ENCODE assay signal across 8 mouse cellular contexts in the genomic region with DNA sequence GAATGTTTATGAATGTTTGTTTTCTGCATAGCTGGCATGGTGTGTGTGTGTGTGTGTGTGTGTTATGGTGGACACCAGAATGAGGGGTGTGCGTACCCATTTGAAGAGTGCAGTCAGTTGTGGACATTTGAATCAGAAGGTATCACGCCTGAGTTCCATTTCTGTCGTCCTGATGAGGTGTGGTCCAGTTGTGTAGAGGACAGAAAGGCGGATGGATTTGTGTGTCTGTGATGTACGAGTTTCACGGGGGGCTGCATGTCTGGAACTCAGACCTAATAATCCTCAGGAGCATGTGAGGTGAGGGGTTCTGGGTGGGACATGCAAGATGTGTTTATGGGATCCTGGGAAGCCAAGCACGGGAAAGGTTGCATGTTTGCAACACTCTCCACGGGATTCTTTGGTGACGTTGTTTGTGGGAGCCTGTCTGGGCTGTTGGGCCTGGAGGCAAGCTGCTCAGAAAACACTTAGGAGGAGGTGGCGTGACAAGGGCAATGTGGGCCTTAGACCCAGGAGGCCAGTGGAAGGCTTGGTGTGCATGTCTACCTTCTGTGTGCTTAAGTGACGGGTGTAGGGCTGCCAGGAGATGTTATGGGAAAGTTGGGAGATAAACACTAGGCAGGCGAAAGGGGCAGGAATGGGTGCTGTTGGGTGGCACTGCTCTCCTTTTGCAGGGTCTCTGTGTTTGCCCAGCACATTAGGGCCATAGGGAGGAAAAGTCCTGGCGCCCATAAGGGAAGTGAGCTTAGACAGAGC. TPM values are rescaled to one million over a fixed set of nuclear protein-coding genes. Genes with fewer than 3 reads are reported as not detected.
DNase-seq lines count a peak whose midpoint lies in the region; ATAC-seq and TF ChIP-seq lines count a peak whose summit lies in the region.

No protein-coding gene starts in this region.

- peak overlapping the region; percentile 87 for H3K4me3 ChIP-seq in cerebellum, adult 2 months (replicated peaks; ENCODE audit: insufficient read depth, low read depth, low read length)
- peak overlapping the region; percentile 78 for H3K4me3 ChIP-seq in embryonic facial prominence, embryonic 13.5 days
- peak overlapping the region; percentile 77 for H3K4me3 ChIP-seq in intestine, embryonic 14.5 days (ENCODE audit: low read depth, low read length)

- DNase-seq in cerebellum, adult 2 months: peak; percentile 51 to 52
- no peak for DNase-seq in cerebellum, adult 8-10 months
- peak; percentile 50 for DNase-seq in intestine, embryonic 14.5 days (ENCODE audit: low spot score)
- peak; percentile 28 for DNase-seq in lung, postnatal 14 days
- no peak for DNase-seq in thymus, postnatal 25 days
- no peak for DNase-seq in spleen, adult 18-20 months

- WGBS in cerebellum, adult 2 months: 20% methylated on average over 13 of the region's 13 CpGs
- WGBS in embryonic facial prominence, embryonic 13.5 days: 55% methylated on average over 13 of the region's 13 CpGs
- 61% methylated on average over 13 of the region's 13 CpGs for WGBS in intestine, embryonic 14.5 days

- H3K4me1 ChIP-seq in cerebellum, adult 2 months (ENCODE audit: control insufficient read depth, insufficient read depth, low read length): peaks cover 17% of the 10 kb centered on the region; the same call in 1 of the 2 replicates
- peaks cover 33% of the 10 kb centered on the region for H3K4me1 ChIP-seq in embryonic facial prominence, embryonic 13.5 days
- peaks cover 14% of the 10 kb centered on the region for H3K4me1 ChIP-seq in intestine, embryonic 14.5 days (replicated peaks; ENCODE audit: control insufficient read depth, insufficient read depth, low read length)

- H3K4me2 ChIP-seq in embryonic facial prominence, embryonic 13.5 days: peak overlapping the region; percentile 74
- H3K4me2 ChIP-seq in intestine, embryonic 14.5 days (ENCODE audit: low read length): peak overlapping the region; percentile 67

- peak overlapping the region; percentile 95 for H3K9ac ChIP-seq in embryonic facial prominence, embryonic 13.5 days
- H3K9ac ChIP-seq in intestine, embryonic 14.5 days (ENCODE audit: low read length): 0 out of 2 replicates have a peak overlapping the region, but pooled peaks have one; percentile 94

- no peak for ATAC-seq in embryonic facial prominence, embryonic 13.5 days (ENCODE audit: insufficient number of reproducible peaks, insufficient read depth, low FRiP score, low TSS enrichment, low read depth)
- ATAC-seq in intestine, embryonic 14.5 days (replicated peaks; ENCODE audit: low FRiP score, low TSS enrichment, low read depth): no peak
- ATAC-seq in CD4-positive, CD25-positive, alpha-beta regulatory T cell, adult 4 months: no peak

- H3K9me3 ChIP-seq in embryonic facial prominence, embryonic 13.5 days: no peaks in the 10 kb centered on the region
- no peaks in the 10 kb centered on the region for H3K9me3 ChIP-seq in intestine, embryonic 14.5 days (ENCODE audit: control insufficient read depth, low read length)

- no peaks in the 10 kb centered on the region for H3K27me3 ChIP-seq in cerebellum, adult 2 months (ENCODE audit: control insufficient read depth, insufficient read depth, low read length)
- H3K27me3 ChIP-seq in embryonic facial prominence, embryonic 13.5 days: no peaks in the 10 kb centered on the region
- H3K27me3 ChIP-seq in intestine, embryonic 14.5 days (replicated peaks; ENCODE audit: control insufficient read depth, insufficient read depth, low read length): no peaks in the 10 kb centered on the region

- TF ChIP-seq CTCF in cerebellum, adult 2 months (IDR thresholded peaks at IDR 0.05; ENCODE audit: borderline replicate concordance, insufficient read depth, low read depth, low read length): no peak

- no peak for TF ChIP-seq POLR2A in cerebellum, adult 2 months (IDR thresholded peaks at IDR 0.05; ENCODE audit: borderline replicate concordance, insufficient read depth, low read length)

- H3K36me3 ChIP-seq in embryonic facial prominence, embryonic 13.5 days: peaks cover 6% of the 10 kb centered on the region; the same call in 1 of the 2 replicates
- no peaks in the 10 kb centered on the region for H3K36me3 ChIP-seq in intestine, embryonic 14.5 days (ENCODE audit: control insufficient read depth, insufficient read depth, low read length)

- peak overlapping the region; percentile 99; the same call in 1 of the 2 replicates for H3K27ac ChIP-seq in cerebellum, adult 2 months (ENCODE audit: insufficient read depth, low read length)
- peak overlapping the region; percentile 94 for H3K27ac ChIP-seq in embryonic facial prominence, embryonic 13.5 days
- 0 out of 2 replicates have a peak overlapping the region, but pooled peaks have one; percentile 3 for H3K27ac ChIP-seq in intestine, embryonic 14.5 days (ENCODE audit: low read depth)

RNA-seq across cellular contexts. Expression of a gene that starts 1.3 kb away (rescaled TPM):
- 69.8 and 71.1 TPM in 2 replicates for polyA plus RNA-seq in cerebellum, adult 2 months (2012; rRNA removed)
- polyA plus RNA-seq in embryonic facial prominence, embryonic 13.5 days (2015; fragmentation: Nextera tagmentation; extraction: Ambion mirVana): 3.5 and 4.8 TPM in 2 replicates
- polyA plus RNA-seq in intestine, embryonic 14.5 days (2014; fragmentation: Nextera tagmentation; extraction: Ambion mirVana): 2.8 and 3.3 TPM in 2 replicates
- polyA plus RNA-seq in CD4-positive, CD25-positive, alpha-beta regulatory T cell, adult 4 months (2017; shearing (Covaris generic)): 10 to 100 TPM; 11.2 to 11.8 TPM

RNA-seq across cellular contexts. Expression of a gene that starts 5.3 kb away (rescaled TPM):
- not detected in 2 replicates for polyA plus RNA-seq in cerebellum, adult 2 months (2012; rRNA removed)
- not detected in 2 replicates for polyA plus RNA-seq in embryonic facial prominence, embryonic 13.5 days (2015; fragmentation: Nextera tagmentation; extraction: Ambion mirVana)
- polyA plus RNA-seq in intestine, embryonic 14.5 days (2014; fragmentation: Nextera tagmentation; extraction: Ambion mirVana): not detected in 2 replicates
- polyA plus RNA-seq in CD4-positive, CD25-positive, alpha-beta regulatory T cell, adult 4 months (2017; shearing (Covaris generic)): not detected

RNA-seq across cellular contexts. Expression of a gene that starts 8.6 kb away (rescaled TPM):
- polyA plus RNA-seq in cerebellum, adult 2 months (2012; rRNA removed): 35.3 and 42.3 TPM in 2 replicates
- 27.3 and 31.3 TPM in 2 replicates for polyA plus RNA-seq in embryonic facial prominence, embryonic 13.5 days (2015; fragmentation: Nextera tagmentation; extraction: Ambion mirVana)
- polyA plus RNA-seq in intestine, embryonic 14.5 days (2014; fragmentation: Nextera tagmentation; extraction: Ambion mirVana): 35.2 and 38.7 TPM in 2 replicates
- polyA plus RNA-seq in CD4-positive, CD25-positive, alpha-beta regulatory T cell, adult 4 months (2017; shearing (Covaris generic)): 10 to 100 TPM; 25.6 to 36.0 TPM

RNA-seq across cellular contexts. Expression of a gene that starts 28.7 kb away (rescaled TPM):
- 1.6 and 2.9 TPM in 2 replicates for polyA plus RNA-seq in cerebellum, adult 2 months (2012; rRNA removed)
- polyA plus RNA-seq in embryonic facial prominence, embryonic 13.5 days (2015; fragmentation: Nextera tagmentation; extraction: Ambion mirVana): 5.4 and 5.7 TPM in 2 replicates
- polyA plus RNA-seq in intestine, embryonic 14.5 days (2014; fragmentation: Nextera tagmentation; extraction: Ambion mirVana): 3.5 and 4.4 TPM in 2 replicates
- polyA plus RNA-seq in CD4-positive, CD25-positive, alpha-beta regulatory T cell, adult 4 months (2017; shearing (Covaris generic)): 1 to 10 TPM; 2.9 to 4.5 TPM

RNA-seq across cellular contexts. Expression of a gene that starts 34.6 kb away (rescaled TPM):
- polyA plus RNA-seq in cerebellum, adult 2 months (2012; rRNA removed): 47.0 and 49.4 TPM in 2 replicates
- polyA plus RNA-seq in embryonic facial prominence, embryonic 13.5 days (2015; fragmentation: Nextera tagmentation; extraction: Ambion mirVana): 3.6 TPM in 2 replicates
- 1.1 and 1.4 TPM in 2 replicates for polyA plus RNA-seq in intestine, embryonic 14.5 days (2014; fragmentation: Nextera tagmentation; extraction: Ambion mirVana)
- not detected for polyA plus RNA-seq in CD4-positive, CD25-positive, alpha-beta regulatory T cell, adult 4 months (2017; shearing (Covaris generic))

Comparison
In these comparisons a context has a peak if more than half of its experiments do, and no peak if none do; other contexts are left out.
1. DNase-seq: peak in cerebellum, adult 2 months (2 of 2), intestine, embryonic 14.5 days (single experiment) and lung, postnatal 14 days (single experiment); none in cerebellum, adult 8-10 months (single experiment), thymus, postnatal 25 days (single experiment) and spleen, adult 18-20 months (0 of 2).
2. H3K27ac ChIP-seq: peak in every context shown above with its lines; median percentile 99 in cerebellum, adult 2 months; 94 in embryonic facial prominence, embryonic 13.5 days; 3 in intestine, embryonic 14.5 days.
3. Peak in every context shown above with its lines, with median percentiles within 50 percentile points of each other: H3K4me3 ChIP-seq.